12 mouse cellular contexts compared by ENCODE assay signal in genomic region chr11:55081206-55081605, GRCm38 (mm10). TPM values are rescaled to one million over a fixed set of nuclear protein-coding genes. Genes with fewer than 3 reads are reported as not detected.
"Had no signal": no experiment of that assay in that cellular context is flagged by ENCODE, and none has a peak within 500 bp of the region (broad histone marks: within the 10 kb centered on the region; RNA-seq: fewer than 3 reads in every experiment).

No protein-coding gene starts in this region.

- DNase-seq: gastrocnemius, adult 2 months; gastrocnemius, postnatal 10 days; gastrocnemius, postnatal 25 days; heart, adult 18-20 months; heart, postnatal 10 days; heart, postnatal 4 days; kidney, adult 18-20 months; kidney, adult 8-10 months; kidney, postnatal 10 days; kidney, postnatal 25 days; kidney, postnatal 4 days; left cerebral cortex, postnatal 4 days had no signal

RNA-seq across cellular contexts. Expression of gene Ccdc69, which starts 3.3 kb away (rescaled TPM):
- total RNA-seq: left cerebral cortex, postnatal 4 days had no signal
